Mouse (Mus musculus) myocyte (in vitro differentiated cells): ENCODE measurements around the gene Fzr1. TPM values are rescaled to one million over a fixed set of nuclear protein-coding genes. Genes with fewer than 3 reads are reported as not detected.

Experiments used
- H3K27me3 ChIP-seq: one replicate; pipeline ENCODE4 v1.6.1; 2011; ENCODE audit not compliant: control insufficient read depth, insufficient read depth, insufficient read length
- H3K36me3 ChIP-seq: one replicate; pipeline ENCODE4 v1.6.1; 2011; ENCODE audit not compliant: control insufficient read depth, insufficient read depth
- H3K4me2 ChIP-seq: one replicate; pipeline ENCODE4 v1.6.1; 2011; ENCODE audit warnings: low read depth, control low read depth
- H3K4me3 ChIP-seq: one replicate; pipeline ENCODE4 v1.5.1; 2011; ENCODE audit warnings: mild to moderate bottlenecking, control low read depth, moderate library complexity
- H3K79me2 ChIP-seq: one replicate; pipeline ENCODE4 v1.6.1; 2011; ENCODE audit not compliant: control insufficient read depth, insufficient read depth
- H3ac ChIP-seq: one replicate; pipeline ENCODE4 v1.6.1; 2011; ENCODE audit not compliant: control insufficient read depth, insufficient read length
- CEBPB ChIP-seq: IDR thresholded peaks from 2 replicates; pipeline ENCODE4 v1.6.1; 2011; ENCODE audit warnings: mild to moderate bottlenecking, moderate library complexity; ENCODE audit not compliant: poor library complexity, insufficient read depth, severe bottlenecking
- E2F4 ChIP-seq: IDR thresholded peaks from one replicate; pipeline ENCODE4 v1.6.1; 2011; ENCODE audit warnings: mild to moderate bottlenecking, control low read depth, moderate library complexity; ENCODE audit not compliant: insufficient read depth
- MAX ChIP-seq: IDR thresholded peaks from one replicate; pipeline ENCODE4 v1.6.1; 2011; ENCODE audit warnings: low read depth, mild to moderate bottlenecking, control low read depth
- MYOD1 ChIP-seq, 3 experiments: IDR thresholded peaks; one replicate each; pipeline ENCODE4 v1.6.1; 2011; ENCODE audit warnings: control low read depth in 2 of 3, low read depth in 2 of 3, mild to moderate bottlenecking in 2 of 3, moderate library complexity in 1 of 3; ENCODE audit not compliant: insufficient read length in 2 of 3, control insufficient read depth in 1 of 3
- MYOG ChIP-seq, 3 experiments: IDR thresholded peaks; one replicate each; pipeline ENCODE4 v1.6.1; 2011; ENCODE audit warnings: control low read depth in 2 of 3, low read depth in 2 of 3, mild to moderate bottlenecking in 2 of 3; ENCODE audit not compliant: insufficient read length in 2 of 3, control insufficient read depth in 1 of 3, insufficient read depth in 1 of 3
- POLR2A ChIP-seq: IDR thresholded peaks from one replicate; pipeline ENCODE4 v1.6.1; 2011; ENCODE audit warnings: low read depth, mild to moderate bottlenecking, control low read depth, moderate library complexity; ENCODE audit not compliant: insufficient read length
- POLR2AphosphoS2 ChIP-seq: IDR thresholded peaks from one replicate; pipeline ENCODE4 v1.6.1; 2011; ENCODE audit warnings: low read depth, control low read depth; ENCODE audit not compliant: insufficient read length
- REST ChIP-seq: IDR thresholded peaks from one replicate; pipeline ENCODE4 v1.6.1; 2011; ENCODE audit warnings: mild to moderate bottlenecking, control low read depth, moderate library complexity; ENCODE audit not compliant: insufficient read depth, insufficient read length
- SRF ChIP-seq: IDR thresholded peaks from one replicate; pipeline ENCODE4 v1.6.1; 2011; ENCODE audit warnings: low read depth; ENCODE audit not compliant: control insufficient read depth, insufficient read length
- TCF12 ChIP-seq: IDR thresholded peaks from one replicate; pipeline ENCODE4 v1.6.1; 2011; ENCODE audit warnings: mild to moderate bottlenecking, control low read depth; ENCODE audit not compliant: poor library complexity, insufficient read depth, severe bottlenecking
- TCF3 ChIP-seq: IDR thresholded peaks from one replicate; pipeline ENCODE4 v1.6.1; 2011; ENCODE audit warnings: low read depth, control low read depth; ENCODE audit not compliant: insufficient read length
- USF1 ChIP-seq: IDR thresholded peaks from one replicate; pipeline ENCODE4 v1.6.1; 2011; ENCODE audit warnings: low read depth, mild to moderate bottlenecking, control low read depth, moderate library complexity
- polyA plus RNA-seq: library from polyadenylated mRNA; unstranded; fragments of >200 nt; fragmentation: generic; extraction: Trizol; gene quantifications from one replicate; pipeline ENCODE4 v1.2.1, GENCODE M21; 2012; ENCODE audit warnings: missing spikeins

Gene Fzr1
- polyA plus RNA-seq, 1 experiment: 42.0 TPM

DNA sequence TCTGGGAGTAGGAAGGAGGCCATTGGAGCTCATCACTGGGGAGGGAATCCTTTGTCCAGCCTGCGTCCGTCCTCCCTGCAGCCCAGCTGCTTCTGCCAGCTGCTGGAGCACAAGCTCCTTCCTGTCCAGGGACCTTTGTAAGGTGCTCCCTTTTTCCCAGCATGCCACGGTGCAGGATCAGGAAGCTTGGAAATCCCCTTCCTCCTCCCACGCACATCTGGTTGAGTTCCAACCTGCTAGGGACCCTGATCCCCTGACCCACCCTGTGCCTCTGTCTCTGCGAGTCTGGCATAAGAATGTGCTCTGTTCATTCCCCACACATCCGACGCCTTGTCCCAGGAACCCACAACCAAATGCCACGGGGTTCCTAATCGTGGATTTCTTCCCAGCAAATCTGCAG, 32.7 kb upstream of the Fzr1 start:
- Histone ChIP-seq H3K4me2 (peak overlapping the region; percentile 76), H3K36me3 (peaks cover 6% of the 10 kb centered on the region), H3K4me3 (no peak overlapping the region)

GRCm38 (mm10) chr10:81410350-81410749, 32.0 kb upstream of the Fzr1 start:
- H3K79me2 ChIP-seq: peaks cover 38% of the 10 kb centered on the region
- no peak for TF ChIP-seq POLR2AphosphoS2
- TF ChIP-seq MYOD1 (IDR thresholded peaks at IDR 0.05; ENCODE audit: control insufficient read depth in 1 of 3, insufficient read length in 2 of 3, low read depth in 2 of 3): peak in 1 of 3 experiments; percentile 9
- H3K27me3 ChIP-seq: no peaks in the 10 kb centered on the region
- peak overlapping the region; percentile 76 for H3K4me2 ChIP-seq
- H3K36me3 ChIP-seq: peaks cover 12% of the 10 kb centered on the region
- no peak overlapping the region for H3ac ChIP-seq
- H3K4me3 ChIP-seq: peak overlapping the region; percentile 5

More for the DNA sequence above, 32.7 kb upstream of the Fzr1 start:
- Histone ChIP-seq H3K27me3 (no peaks in the 10 kb centered on the region), H3K79me2 (peaks cover 44% of the 10 kb centered on the region), H3ac (no peak overlapping the region)
- TF ChIP-seq CEBPB (no peak), POLR2A (no peak), MYOD1 (IDR thresholded peaks at IDR 0.05; ENCODE audit: control insufficient read depth in 1 of 3, insufficient read length in 2 of 3, low read depth in 2 of 3) (peak in 1 of 3 experiments; percentile 48)

DNA sequence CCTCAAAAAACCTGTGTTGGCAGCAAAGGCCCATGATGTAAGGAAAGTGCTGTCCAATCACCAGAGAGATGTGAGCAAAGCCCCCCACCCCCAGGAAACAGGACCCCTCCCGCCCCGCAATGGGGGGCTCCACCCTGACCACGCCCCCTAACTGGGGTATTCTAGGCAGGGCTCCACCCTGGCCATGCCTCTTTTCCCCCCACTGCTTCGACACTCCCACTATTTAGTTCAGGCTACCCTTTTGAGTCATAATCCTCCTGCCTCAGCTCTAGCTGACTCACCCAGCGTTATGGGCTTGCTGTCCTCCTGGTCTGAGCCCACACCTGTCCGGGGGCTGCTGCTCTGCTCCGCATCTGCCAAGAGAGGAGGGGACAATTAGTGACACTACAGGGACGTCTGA, 31.0 kb upstream of the Fzr1 start:
- Histone ChIP-seq H3K4me3 (peak overlapping the region; percentile 5), H3K4me2 (peak overlapping the region; percentile 76), H3ac (no peak overlapping the region), H3K36me3 (peaks cover 19% of the 10 kb centered on the region), H3K27me3 (no peaks in the 10 kb centered on the region), H3K79me2 (peaks cover 28% of the 10 kb centered on the region)
- TF ChIP-seq MAX (no peak), MYOG (IDR thresholded peaks at IDR 0.05; ENCODE audit: control insufficient read depth in 1 of 3, insufficient read depth in 1 of 3, insufficient read length in 2 of 3, low read depth in 2 of 3) (peak in 1 of 3 experiments; percentile 47), CEBPB (no peak), MYOD1 (IDR thresholded peaks at IDR 0.05; ENCODE audit: control insufficient read depth in 1 of 3, insufficient read length in 2 of 3, low read depth in 2 of 3) (peak in 1 of 3 experiments; percentile 76)

GRCm38 (mm10) chr10:81408871-81409291, 30.6 kb upstream of the Fzr1 start:
- Histone ChIP-seq H3ac (no peak overlapping the region), H3K4me2 (peak overlapping the region; percentile 76), H3K27me3 (no peaks in the 10 kb centered on the region), H3K4me3 (peak overlapping the region; percentile 5), H3K36me3 (peaks cover 23% of the 10 kb centered on the region), H3K79me2 (peaks cover 23% of the 10 kb centered on the region)
- TF ChIP-seq SRF: peak; percentile 80
- no peak for TF ChIP-seq TCF12
- TF ChIP-seq MYOD1 (IDR thresholded peaks at IDR 0.05; ENCODE audit: control insufficient read depth in 1 of 3, insufficient read length in 2 of 3, low read depth in 2 of 3): peak in 1 of 3 experiments; percentile 16
- TF ChIP-seq TCF3: no peak
- no peak for TF ChIP-seq REST
- TF ChIP-seq MYOG (IDR thresholded peaks at IDR 0.05; ENCODE audit: control insufficient read depth in 1 of 3, insufficient read depth in 1 of 3, insufficient read length in 2 of 3, low read depth in 2 of 3): peak in 1 of 3 experiments; percentile 66
- no peak for TF ChIP-seq POLR2AphosphoS2
- no peak for TF ChIP-seq CEBPB
- TF ChIP-seq USF1: no peak
- TF ChIP-seq E2F4: no peak
- no peak for TF ChIP-seq POLR2A

GRCm38 (mm10) chr10:81408424-81408729, 30.1 kb upstream of the Fzr1 start:
- Histone ChIP-seq H3K36me3 (peaks cover 27% of the 10 kb centered on the region), H3K4me2 (peak overlapping the region; percentile 57), H3ac (no peak overlapping the region), H3K27me3 (no peaks in the 10 kb centered on the region), H3K4me3 (peak overlapping the region; percentile 5), H3K79me2 (peaks cover 19% of the 10 kb centered on the region)
- peak; percentile 43 for TF ChIP-seq USF1
- no peak for TF ChIP-seq TCF12

DNA sequence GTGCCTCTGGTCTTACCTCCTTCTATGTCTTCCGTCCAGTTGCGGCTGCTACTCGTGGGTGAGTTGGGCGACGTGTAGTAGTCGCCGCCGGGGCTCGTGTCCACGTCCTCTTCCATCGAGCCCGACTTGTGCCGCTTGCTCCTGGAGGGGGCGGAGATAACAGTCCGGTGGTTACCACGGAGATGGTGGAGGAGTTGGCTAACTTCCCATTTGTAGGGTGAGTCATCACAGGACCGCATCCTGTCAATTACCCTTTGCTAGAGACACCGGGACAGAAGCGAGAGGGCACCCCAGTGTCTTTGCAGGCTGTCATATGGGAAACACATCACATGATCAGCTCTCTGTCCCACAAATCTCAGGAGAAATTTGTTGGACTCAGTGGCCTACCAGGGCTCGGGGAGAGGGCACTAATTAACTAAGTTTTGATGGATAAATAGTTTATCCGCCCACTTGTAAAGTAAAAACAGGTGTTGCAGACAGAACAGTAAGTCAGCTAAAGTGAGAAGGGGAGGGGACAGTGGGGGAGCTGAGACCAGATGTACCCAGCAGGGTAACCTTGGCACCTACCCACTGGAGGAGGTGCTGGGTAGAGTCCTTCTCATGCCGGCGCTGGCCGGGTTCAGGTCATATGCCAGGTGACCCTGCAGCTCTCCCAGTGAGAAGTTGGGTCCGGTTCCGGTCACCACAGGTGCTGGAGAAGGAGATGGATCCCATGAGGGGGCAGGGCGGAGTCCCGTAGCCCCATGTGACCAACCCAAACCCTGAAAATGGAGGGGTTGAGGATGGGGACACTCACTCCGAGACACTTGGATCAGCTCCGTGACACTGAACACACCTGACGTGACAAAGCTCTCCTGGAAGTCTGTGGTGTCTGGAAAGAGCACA, 29.5 kb upstream of the Fzr1 start:
- peak; percentile 87 for TF ChIP-seq USF1
- no peak for TF ChIP-seq CEBPB
- peak overlapping the region; percentile 57 for H3K4me2 ChIP-seq
- peaks cover 13% of the 10 kb centered on the region for H3K79me2 ChIP-seq
- peaks cover 27% of the 10 kb centered on the region for H3K36me3 ChIP-seq
- no peak overlapping the region for H3K4me3 ChIP-seq
- H3ac ChIP-seq: no peak overlapping the region
- H3K27me3 ChIP-seq: no peaks in the 10 kb centered on the region
